Mouse (Mus musculus) bone marrow, adult 2 months (tissue): Measurements from ENCODE around the gene Myh9.
"Not testable (repeated sequence)": the region's sequence is repeated elsewhere in the genome, so short reads cannot be mapped to it uniquely, and the experiment has no call there.

Experiments
- CTCF ChIP-seq: fragments of 200-500 bp; IDR thresholded peaks from 2 replicates; pipeline ENCODE4 v1.5.1; 2011; ENCODE audit warnings: low read length, control low read depth; ENCODE audit not compliant: control insufficient read depth, insufficient read depth
- POLR2A ChIP-seq: fragments of 200-500 bp; IDR thresholded peaks from 2 replicates; pipeline ENCODE4 v1.6.1; 2011; ENCODE audit warnings: low read depth, mild to moderate bottlenecking, control low read depth, low read length, borderline replicate concordance; ENCODE audit not compliant: control insufficient read depth

DNA sequence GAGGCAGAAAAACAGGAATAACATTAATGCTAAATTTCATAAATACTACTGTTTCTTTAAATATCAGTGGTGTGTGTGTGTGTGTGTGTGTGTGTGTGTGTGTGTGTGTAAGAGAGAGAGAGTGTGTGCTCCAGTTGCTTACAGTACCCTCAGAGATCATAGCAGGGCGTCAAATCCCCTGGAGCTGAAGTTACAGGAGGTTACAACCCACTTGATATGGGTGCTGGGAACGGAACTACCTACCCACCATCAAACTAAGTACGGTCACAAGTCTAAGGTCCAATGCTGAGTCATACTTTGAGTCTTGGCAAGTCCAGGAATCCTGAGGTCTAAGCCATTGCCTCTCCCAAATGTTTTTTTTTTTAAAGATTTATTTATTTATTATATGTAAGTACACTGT is 114.2 kb downstream of the Myh9 start:
- TF ChIP-seq CTCF, POLR2A: not testable (repeated sequence)
